ENCODE assay signal across 30 mouse cellular contexts in genomic region chr10:116926428-116927113, GRCm38 (mm10). TPM values are rescaled to one million over a fixed set of nuclear protein-coding genes. Genes with fewer than 3 reads are reported as not detected.
DNase-seq lines count a peak whose midpoint lies in the region; ATAC-seq and TF ChIP-seq lines count a peak whose summit lies in the region.
"Had no signal": no experiment of that assay in that cellular context is flagged by ENCODE, and none has a peak within 500 bp of the region (broad histone marks: within the 10 kb centered on the region; RNA-seq: fewer than 3 reads in every experiment).

No protein-coding gene starts in this region.

- no peaks in the 10 kb centered on the region for H3K27me3 ChIP-seq in liver, embryonic 16.5 days (ENCODE audit: control insufficient read depth, insufficient read depth, low read depth, low read length)
- H3K27me3 ChIP-seq in liver, postnatal 0 days (ENCODE audit: insufficient read depth, low read length) = no peaks in the 10 kb centered on the region
- no peaks in the 10 kb centered on the region for H3K27me3 ChIP-seq in splenic B cell, adult 2 months (ENCODE audit: control insufficient read depth, insufficient read depth, low read length, poor library complexity, severe bottlenecking)
- no peaks in the 10 kb centered on the region for H3K27me3 ChIP-seq in hindbrain, embryonic 11.5 days (ENCODE audit: control insufficient read depth, insufficient read depth, low read length)
- H3K27me3 ChIP-seq in midbrain, embryonic 14.5 days (ENCODE audit: control insufficient read depth, insufficient read depth, low read length) = no peaks in the 10 kb centered on the region
- H3K27me3 ChIP-seq: CH12.LX; embryonic facial prominence, embryonic 12.5 days; forebrain, embryonic 13.5 days; forebrain, embryonic 15.5 days had no signal

- no peaks in the 10 kb centered on the region for H3K4me1 ChIP-seq in liver, embryonic 16.5 days (ENCODE audit: control insufficient read depth, low read depth, low read length)
- H3K4me1 ChIP-seq in liver, postnatal 0 days (ENCODE audit: insufficient read depth) = no peaks in the 10 kb centered on the region
- H3K4me1 ChIP-seq in hindbrain, embryonic 11.5 days (replicated peaks; ENCODE audit: control insufficient read depth, insufficient read depth, low read length) = no peaks in the 10 kb centered on the region
- H3K4me1 ChIP-seq in midbrain, embryonic 14.5 days (ENCODE audit: control insufficient read depth, insufficient read depth, low read length) = no peaks in the 10 kb centered on the region
- H3K4me1 ChIP-seq: embryonic facial prominence, embryonic 12.5 days; forebrain, embryonic 13.5 days; forebrain, embryonic 15.5 days had no signal

- 0 out of 2 replicates have a peak, but pooled peaks have one; percentile 5 for ATAC-seq in liver, embryonic 16.5 days (ENCODE audit: low read depth)
- no peak for ATAC-seq in liver, postnatal 0 days
- ATAC-seq in common myeloid progenitor, adult 5-6 weeks (replicated peaks; ENCODE audit: low read depth, poor library complexity, severe bottlenecking) = peak; percentile 50
- ATAC-seq in megakaryocyte, adult 5-6 weeks (ENCODE audit: poor library complexity, severe bottlenecking) = peak; percentile 37
- no peak for ATAC-seq in frontal cortex, adult (ENCODE audit: low TSS enrichment)
- ATAC-seq in hindbrain, embryonic 11.5 days (ENCODE audit: low FRiP score) = no peak
- no peak for ATAC-seq in midbrain, embryonic 14.5 days (ENCODE audit: low FRiP score, low TSS enrichment)
- ATAC-seq: forebrain, embryonic 13.5 days; forebrain, embryonic 15.5 days; forebrain, postnatal 0 days had no signal

- no peak for TF ChIP-seq CTCF in liver, postnatal 0 days (IDR thresholded peaks at IDR 0.05; ENCODE audit: low read depth)

- WGBS in liver, embryonic 16.5 days (ENCODE audit: insufficient replicate concordance) = 70% methylated on average over 11 of the region's 11 CpGs
- WGBS in liver, postnatal 0 days (ENCODE audit: insufficient replicate concordance) = 69% methylated on average over 11 of the region's 11 CpGs
- WGBS in hindbrain, embryonic 11.5 days = 92% methylated on average over 11 of the region's 11 CpGs
- whole genome bisulfite sequencing in midbrain, embryonic 14.5 days = 90% methylated on average over 11 of the region's 11 CpGs

- no peak overlapping the region for H3K4me2 ChIP-seq in liver, embryonic 16.5 days (ENCODE audit: low read depth, low read length)
- H3K4me2 ChIP-seq in liver, postnatal 0 days (ENCODE audit: low read depth, low read length) = no peak overlapping the region
- no peak overlapping the region for H3K4me2 ChIP-seq in hindbrain, embryonic 11.5 days (replicated peaks; ENCODE audit: low read depth, low read length)
- H3K4me2 ChIP-seq in midbrain, embryonic 14.5 days (ENCODE audit: low read length) = no peak overlapping the region
- H3K4me2 ChIP-seq: embryonic facial prominence, embryonic 12.5 days; forebrain, embryonic 13.5 days; forebrain, embryonic 15.5 days had no signal

- no peaks in the 10 kb centered on the region for H3K9me3 ChIP-seq in liver, embryonic 16.5 days (replicated peaks; ENCODE audit: control insufficient read depth, low read length)
- H3K9me3 ChIP-seq in liver, postnatal 0 days (ENCODE audit: low read length) = no peaks in the 10 kb centered on the region
- no peaks in the 10 kb centered on the region for H3K9me3 ChIP-seq in hindbrain, embryonic 11.5 days (ENCODE audit: control insufficient read depth, low read length)
- no peaks in the 10 kb centered on the region for H3K9me3 ChIP-seq in midbrain, embryonic 14.5 days (ENCODE audit: control insufficient read depth, low read length)
- H3K9me3 ChIP-seq: embryonic facial prominence, embryonic 10.5 days; embryonic facial prominence, embryonic 12.5 days; forebrain, embryonic 13.5 days; forebrain, embryonic 15.5 days; G1E had no signal

- no peak for TF ChIP-seq EP300 in liver, postnatal 0 days (IDR thresholded peaks at IDR 0.05; ENCODE audit: low read depth)

- no peaks in the 10 kb centered on the region for H3K36me3 ChIP-seq in liver, embryonic 16.5 days (ENCODE audit: control insufficient read depth, insufficient read depth)
- peaks cover 20% of the 10 kb centered on the region for H3K36me3 ChIP-seq in liver, postnatal 0 days (replicated peaks; ENCODE audit: insufficient read depth, low read length)
- H3K36me3 ChIP-seq in splenic B cell, adult 2 months (ENCODE audit: control insufficient read depth, insufficient read depth, low read length, poor library complexity, severe bottlenecking) = peaks cover 1% of the 10 kb centered on the region
- peaks cover 8% of the 10 kb centered on the region; the same call in 1 of the 2 replicates for H3K36me3 ChIP-seq in hindbrain, embryonic 11.5 days (ENCODE audit: control insufficient read depth, insufficient read depth, low read length)
- peaks cover 53% of the 10 kb centered on the region for H3K36me3 ChIP-seq in midbrain, embryonic 14.5 days (ENCODE audit: control insufficient read depth, insufficient read depth, low read length)

- DNase-seq in liver, postnatal 0 days = no peak
- peak; percentile 21 for DNase-seq in splenic B cell, adult 2 months (ENCODE audit: low read depth, low spot score)
- DNase-seq in hindbrain, embryonic 11.5 days (ENCODE audit: low spot score) = no peak
- no peak for DNase-seq in midbrain, embryonic 14.5 days
- DNase-seq: adrenal gland, adult 2 months; adrenal gland, postnatal 10 days; adrenal gland, postnatal 25 days; cerebellum, adult 11 months; cerebellum, adult 18-20 months; cerebellum, adult 8-10 months; cerebellum, adult 9-11 months; cerebellum, postnatal 14 days; cerebellum, postnatal 36 days; forebrain, postnatal 0 days had no signal

- H3K4me3 ChIP-seq in liver, embryonic 16.5 days (ENCODE audit: low read depth, low read length) = no peak overlapping the region
- H3K4me3 ChIP-seq in liver, postnatal 0 days (ENCODE audit: low read depth, low read length) = no peak overlapping the region
- no peak overlapping the region for H3K4me3 ChIP-seq in hindbrain, embryonic 11.5 days (ENCODE audit: low read depth, low read length)
- H3K4me3 ChIP-seq in midbrain, embryonic 14.5 days (replicated peaks; ENCODE audit: low read depth, low read length) = no peak overlapping the region
- H3K4me3 ChIP-seq: embryonic facial prominence, embryonic 10.5 days; embryonic facial prominence, embryonic 12.5 days; forebrain, embryonic 13.5 days; forebrain, embryonic 15.5 days had no signal

- H3K27ac ChIP-seq in liver, embryonic 16.5 days (ENCODE audit: low read length) = no peak overlapping the region
- no peak overlapping the region for H3K27ac ChIP-seq in liver, postnatal 0 days (ENCODE audit: low read depth)
- no peak overlapping the region for H3K27ac ChIP-seq in hindbrain, embryonic 11.5 days (ENCODE audit: low read depth, low read length)
- H3K27ac ChIP-seq in midbrain, embryonic 14.5 days (replicated peaks; ENCODE audit: low read depth, low read length) = no peak overlapping the region
- H3K27ac ChIP-seq: embryonic facial prominence, embryonic 10.5 days; embryonic facial prominence, embryonic 12.5 days; forebrain, embryonic 13.5 days; forebrain, embryonic 15.5 days had no signal

- H3K9ac ChIP-seq in liver, embryonic 16.5 days (ENCODE audit: low read depth, low read length) = no peak overlapping the region
- no peak overlapping the region for H3K9ac ChIP-seq in liver, postnatal 0 days (replicated peaks)
- no peak overlapping the region for H3K9ac ChIP-seq in hindbrain, embryonic 11.5 days (ENCODE audit: low read depth, low read length)
- H3K9ac ChIP-seq in midbrain, embryonic 14.5 days (replicated peaks; ENCODE audit: low read length) = no peak overlapping the region
- H3K9ac ChIP-seq: embryonic facial prominence, embryonic 12.5 days; forebrain, embryonic 13.5 days; forebrain, embryonic 15.5 days; forebrain, postnatal 0 days had no signal

RNA-seq across cellular contexts. Expression of gene Rab3ip, which starts 24.0 kb away (rescaled TPM):
- polyA plus RNA-seq in liver, embryonic 16.5 days (2015; fragmentation: Nextera tagmentation; extraction: Ambion mirVana) = 11.1 and 13.3 TPM in 2 replicates
- 15.5 and 17.5 TPM in 2 replicates for polyA plus RNA-seq in liver, postnatal 0 days (2015; fragmentation: Nextera tagmentation; extraction: Ambion mirVana)
- total RNA-seq in common myeloid progenitor, adult 5-6 weeks (2017) = 8.2 and 14.3 TPM in 2 replicates
- total RNA-seq in megakaryocyte, adult 5-6 weeks (2015) = 5.6 and 6.0 TPM in 2 replicates
- total RNA-seq in megakaryocyte, adult 5-6 weeks (2017) = 8.2 and 14.5 TPM in 2 replicates
- 43.7 and 48.9 TPM in 2 replicates for polyA plus RNA-seq in hindbrain, embryonic 11.5 days (2014; fragmentation: Nextera tagmentation; extraction: Ambion mirVana)
- polyA plus RNA-seq in midbrain, embryonic 14.5 days (2014; fragmentation: Nextera tagmentation; extraction: Ambion mirVana) = 40.4 and 41.6 TPM in 2 replicates

RNA-seq across cellular contexts. Expression of gene Myrfl, which starts 29.9 kb away (rescaled TPM):
- 0.07 TPM in 1 of 2 replicates, not detected in the other for polyA plus RNA-seq in liver, embryonic 16.5 days (2015; fragmentation: Nextera tagmentation; extraction: Ambion mirVana)
- not detected in 2 replicates for polyA plus RNA-seq in liver, postnatal 0 days (2015; fragmentation: Nextera tagmentation; extraction: Ambion mirVana)
- 0.24 TPM in 1 of 2 replicates, not detected in the other for total RNA-seq in common myeloid progenitor, adult 5-6 weeks (2017)
- 0.09 TPM in 1 of 2 replicates, not detected in the other for total RNA-seq in megakaryocyte, adult 5-6 weeks (2015)
- not detected in 2 replicates for total RNA-seq in megakaryocyte, adult 5-6 weeks (2017)
- polyA plus RNA-seq in hindbrain, embryonic 11.5 days (2014; fragmentation: Nextera tagmentation; extraction: Ambion mirVana) = 0.17 and 0.20 TPM in 2 replicates
- polyA plus RNA-seq in midbrain, embryonic 14.5 days (2014; fragmentation: Nextera tagmentation; extraction: Ambion mirVana) = 0.14 TPM in 1 of 2 replicates, not detected in the other
- total RNA-seq: CH12.LX; forebrain, postnatal 0 days had no signal
- polyA plus RNA-seq: C2C12; forebrain, postnatal 0 days; G1E had no signal

RNA-seq across cellular contexts. Expression of gene Gm10271, which starts 45.8 kb away (rescaled TPM):
- not detected in 2 replicates for polyA plus RNA-seq in liver, embryonic 16.5 days (2015; fragmentation: Nextera tagmentation; extraction: Ambion mirVana)
- not detected in 2 replicates for polyA plus RNA-seq in liver, postnatal 0 days (2015; fragmentation: Nextera tagmentation; extraction: Ambion mirVana)
- total RNA-seq in common myeloid progenitor, adult 5-6 weeks (2017) = not detected in 2 replicates
- total RNA-seq in megakaryocyte, adult 5-6 weeks (2015) = not detected in 2 replicates
- total RNA-seq in megakaryocyte, adult 5-6 weeks (2017) = not detected in 2 replicates
- polyA plus RNA-seq in hindbrain, embryonic 11.5 days (2014; fragmentation: Nextera tagmentation; extraction: Ambion mirVana) = not detected in 2 replicates
- polyA plus RNA-seq in midbrain, embryonic 14.5 days (2014; fragmentation: Nextera tagmentation; extraction: Ambion mirVana) = not detected in 2 replicates
- total RNA-seq: adrenal gland, adult 2 months; adrenal gland, postnatal 10 days; adrenal gland, postnatal 25 days; adrenal gland, postnatal 4 days; CH12.LX; forebrain, postnatal 0 days; G1E had no signal
- polyA plus RNA-seq: adrenal gland, adult 2 months; brain, embryonic 14.5 days; C2C12; cortical plate, adult 2 months; embryonic facial prominence, embryonic 10.5 days; embryonic facial prominence, embryonic 12.5 days; embryonic facial prominence, embryonic 14.5 days; forebrain, embryonic 11.5 days; forebrain, embryonic 13.5 days; forebrain, embryonic 15.5 days; forebrain, postnatal 0 days; G1E had no signal

RNA-seq across cellular contexts. Expression of gene Best3, which starts 59.5 kb away (rescaled TPM):
- 0.04 and 0.07 TPM in 2 replicates for polyA plus RNA-seq in liver, embryonic 16.5 days (2015; fragmentation: Nextera tagmentation; extraction: Ambion mirVana)
- 0.08 TPM in 1 of 2 replicates, not detected in the other for polyA plus RNA-seq in liver, postnatal 0 days (2015; fragmentation: Nextera tagmentation; extraction: Ambion mirVana)
- not detected in 2 replicates for total RNA-seq in common myeloid progenitor, adult 5-6 weeks (2017)
- total RNA-seq in megakaryocyte, adult 5-6 weeks (2015) = not detected in 2 replicates
- total RNA-seq in megakaryocyte, adult 5-6 weeks (2017) = not detected in 2 replicates
- 0.08 and 0.20 TPM in 2 replicates for polyA plus RNA-seq in hindbrain, embryonic 11.5 days (2014; fragmentation: Nextera tagmentation; extraction: Ambion mirVana)
- 0.12 TPM in 1 of 2 replicates, not detected in the other for polyA plus RNA-seq in midbrain, embryonic 14.5 days (2014; fragmentation: Nextera tagmentation; extraction: Ambion mirVana)
- total RNA-seq: CH12.LX; forebrain, postnatal 0 days; G1E had no signal
- polyA plus RNA-seq: G1E had no signal

Comparison
In these comparisons a context has a peak if more than half of its experiments do, and no peak if none do; other contexts are left out.
1. ATAC-seq: peak in liver, embryonic 16.5 days (single experiment), common myeloid progenitor, adult 5-6 weeks (single experiment) and megakaryocyte, adult 5-6 weeks (single experiment); none in liver, postnatal 0 days (single experiment), frontal cortex, adult (single experiment), hindbrain, embryonic 11.5 days (single experiment) and midbrain, embryonic 14.5 days (single experiment).